Mouse (Mus musculus) neural tube, postnatal 0 days (tissue): ENCODE measurements around the gene Rusc2. TPM values are rescaled to one million over a fixed set of nuclear protein-coding genes. Genes with fewer than 3 reads are reported as not detected.

Experiments used
- polyA plus RNA-seq: library from polyadenylated mRNA; unstranded; fragments of >200 nt; fragmentation: Nextera tagmentation; extraction: Ambion mirVana; gene quantifications from 2 replicates; pipeline ENCODE4 v1.2.1, GENCODE M21; 2015

Rusc2 gene
- 59.5 and 73.1 TPM in 2 replicates for polyA plus RNA-seq

GRCm38 (mm10) chr4:43381408-43382154, at the start of gene Rusc2:
TSS of gene Rusc2 (plus strand) at chr4:43381979.

DNA sequence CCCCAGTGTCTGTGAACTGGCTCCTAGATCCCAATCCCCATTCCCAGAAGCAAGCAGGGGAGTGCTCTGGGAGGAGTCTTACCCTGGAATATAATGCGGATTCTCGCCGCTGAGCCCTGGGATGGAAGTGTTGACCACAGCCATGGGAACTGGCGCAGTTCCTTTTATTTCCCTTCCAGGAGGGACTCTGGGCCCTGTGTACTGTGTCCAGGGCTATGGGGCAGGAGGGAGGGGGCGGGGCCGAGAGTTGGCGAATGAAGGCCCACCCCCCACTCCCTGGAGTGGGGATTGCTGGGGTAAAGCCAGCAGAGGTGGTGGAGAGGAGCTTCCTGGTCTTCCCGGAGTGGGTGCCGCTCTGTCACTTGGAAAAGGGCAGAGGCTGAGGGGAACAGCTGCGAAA, 47.2 kb downstream of the Rusc2 start, which contains the start of gene Fam166b:
Fam166b (minus strand) TSS at position 189 of the 400 bp plus-strand sequence.

GRCm38 (mm10) chr4:43441639-43442038, 59.9 kb downstream of the Rusc2 start, which contains the start of gene Tesk1:
TSS of gene Tesk1 (plus strand) at chr4:43441939.

DNA sequence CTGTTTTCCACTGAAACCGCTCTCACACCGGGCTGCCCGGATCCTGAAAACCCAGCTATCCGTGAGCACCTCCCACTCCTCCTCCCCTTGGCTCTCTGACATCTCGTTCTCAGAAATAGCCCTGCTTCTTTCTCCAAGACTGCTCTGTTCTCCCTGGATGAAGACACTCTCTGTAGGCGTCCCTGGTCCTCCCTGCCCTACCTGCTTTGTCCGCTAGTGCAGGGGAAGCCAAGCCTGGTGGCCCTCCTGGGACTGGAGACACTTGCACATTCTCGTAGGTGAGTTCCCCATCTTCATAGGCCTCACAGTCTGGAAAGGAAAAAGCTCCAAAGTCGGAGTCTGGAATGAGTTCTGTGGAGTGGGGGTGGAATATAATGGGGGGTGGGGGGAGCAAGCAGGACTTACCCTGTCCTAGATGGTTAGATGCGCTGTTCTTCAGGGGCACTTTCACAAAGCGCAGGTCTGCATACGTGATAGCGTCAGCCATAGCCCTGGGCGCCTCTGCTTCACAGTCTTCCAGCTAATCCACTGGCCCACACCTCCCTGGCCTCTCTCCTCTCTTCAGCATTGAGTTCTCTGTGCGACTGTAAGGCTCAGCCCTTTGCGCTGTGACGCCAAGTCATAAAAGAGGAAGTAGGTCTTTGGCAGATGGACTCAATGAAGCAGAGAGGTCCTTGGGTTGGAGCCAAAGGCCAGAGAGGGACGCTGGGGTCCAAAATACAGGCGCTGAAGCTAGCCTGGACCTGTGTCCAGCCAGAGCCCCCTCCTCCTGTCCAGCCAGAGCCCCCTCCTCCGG, 72.5 kb downstream of the Rusc2 start, which contains the start of gene Cd72:
Cd72 (minus strand) TSS at position 588 of the 796 bp plus-strand sequence.

Other genes starting within 250 kb of the Rusc2 start
- gene Atp8b5, start 114.8 kb upstream of the Rusc2 start, polyA plus RNA-seq = 0.22 and 0.75 TPM in 2 replicates
- 3.3 and 4.0 TPM in 2 replicates for gene Fam166b, start 47.2 kb downstream of the Rusc2 start, polyA plus RNA-seq
- 23.4 and 24.1 TPM in 2 replicates for gene Tesk1, start 60.0 kb downstream of the Rusc2 start, polyA plus RNA-seq
- 3.3 and 5.4 TPM in 2 replicates for gene Cd72, start 72.6 kb downstream of the Rusc2 start, polyA plus RNA-seq
- not detected in 2 replicates for gene Sit1, start 101.8 kb downstream of the Rusc2 start, polyA plus RNA-seq
- 110 and 113 TPM in 2 replicates for gene Ccdc107, start 110.9 kb downstream of the Rusc2 start, polyA plus RNA-seq
- 2.9 and 3.9 TPM in 2 replicates for gene Arhgef39, start 117.7 kb downstream of the Rusc2 start, polyA plus RNA-seq
- 0.23 and 0.37 TPM in 2 replicates for gene Car9, start 125.0 kb downstream of the Rusc2 start, polyA plus RNA-seq
- gene Tpm2, start 141.8 kb downstream of the Rusc2 start, polyA plus RNA-seq = 10.8 and 12.2 TPM in 2 replicates
- 77.3 and 93.8 TPM in 2 replicates for gene Creb3, start 180.4 kb downstream of the Rusc2 start, polyA plus RNA-seq
- 75.4 and 77.1 TPM in 2 replicates for gene Tln1, start 180.7 kb downstream of the Rusc2 start, polyA plus RNA-seq
- 12.9 and 14.9 TPM in 2 replicates for gene Rgp1, start 196.7 kb downstream of the Rusc2 start, polyA plus RNA-seq
- 48.6 and 54.6 TPM in 2 replicates for gene Gba2, start 196.9 kb downstream of the Rusc2 start, polyA plus RNA-seq
- 0.38 and 2.0 TPM in 2 replicates for gene Msmp, start 202.5 kb downstream of the Rusc2 start, polyA plus RNA-seq
- gene Npr2, start 250.0 kb downstream of the Rusc2 start, polyA plus RNA-seq = 10.6 and 12.2 TPM in 2 replicates